Comparison of ENCODE assay signal across 8 mouse cellular contexts in genomic region chr2:131321192-131321591, GRCm38 (mm10). TPM values are rescaled to one million over a fixed set of nuclear protein-coding genes. Genes with fewer than 3 reads are reported as not detected.
A peak's percentile ranks its signal among the peaks of the same experiment; 100 is the strongest.
DNase-seq lines count a peak whose midpoint lies in the region; ATAC-seq and TF ChIP-seq lines count a peak whose summit lies in the region.
"Not testable (repeated sequence)": the region's sequence is repeated elsewhere in the genome, so short reads cannot be mapped to it uniquely, and the experiment has no call there.

No protein-coding gene starts in this region.

- not testable (repeated sequence) for H3K27ac ChIP-seq in heart, adult 2 months; midbrain, postnatal 0 days (ENCODE audit: low read depth, low read length)
- peak overlapping the region; percentile 49; the same call in 1 of the 2 replicates for H3K27ac ChIP-seq in liver, postnatal 0 days (ENCODE audit: low read depth)

- ATAC-seq in common myeloid progenitor, adult 5-6 weeks (replicated peaks; ENCODE audit: low read depth, poor library complexity, severe bottlenecking) = peak; percentile 94
- ATAC-seq in liver, postnatal 0 days = peak; percentile 47; the same call in 1 of the 2 replicates
- ATAC-seq in midbrain, postnatal 0 days (ENCODE audit: low FRiP score) = not testable (repeated sequence)

- not testable (repeated sequence) for TF ChIP-seq EP300 in heart, adult 2 months (IDR thresholded peaks at IDR 0.05; ENCODE audit: insufficient read depth, low read depth, low read length); liver, postnatal 0 days (IDR thresholded peaks at IDR 0.05; ENCODE audit: low read depth)

- intact Hi-C loops in heart, adult 2 months (cut with DNase I) = not testable (repeated sequence)

- TF ChIP-seq POLR2A in heart, adult 2 months (IDR thresholded peaks at IDR 0.05; ENCODE audit: insufficient read depth, low read depth, low read length) = not testable (repeated sequence)

- not testable (repeated sequence) for H3K36me3 ChIP-seq in heart, adult 2 months (ENCODE audit: control insufficient read depth, insufficient read depth, low read length); liver, postnatal 0 days (replicated peaks; ENCODE audit: insufficient read depth, low read length); midbrain, postnatal 0 days (ENCODE audit: insufficient read depth, low read length); splenic B cell, adult 2 months (ENCODE audit: control insufficient read depth, insufficient read depth, low read length, poor library complexity, severe bottlenecking)

- TF ChIP-seq CTCF in heart, adult 2 months (IDR thresholded peaks at IDR 0.05); liver, postnatal 0 days (IDR thresholded peaks at IDR 0.05; ENCODE audit: low read depth); midbrain, postnatal 0 days (IDR thresholded peaks at IDR 0.05): not testable (repeated sequence)

- DNase-seq in A20 (ENCODE audit: low read depth, low spot score) = peak; percentile 58
- DNase-seq in adrenal gland, postnatal 14 days = peak; percentile 59
- DNase-seq in heart, adult 2 months = peak; percentile 41 to 63
- DNase-seq in kidney, postnatal 14 days = peak; percentile 31
- not testable (repeated sequence) for DNase-seq in liver, postnatal 0 days
- DNase-seq in midbrain, postnatal 0 days (ENCODE audit: low spot score) = peak; percentile 24
- peak; percentile 27 for DNase-seq in splenic B cell, adult 2 months (ENCODE audit: low read depth, low spot score)

- 7% methylated on average over 3 of the region's 3 CpGs for WGBS in heart, adult 2 months
- WGBS in liver, postnatal 0 days (ENCODE audit: insufficient replicate concordance) = 18% methylated on average over 3 of the region's 3 CpGs
- WGBS in midbrain, postnatal 0 days = 66% methylated on average over 3 of the region's 3 CpGs

- not testable (repeated sequence) for H3K9me3 ChIP-seq in liver, postnatal 0 days (ENCODE audit: low read length); midbrain, postnatal 0 days (ENCODE audit: low read length)

- not testable (repeated sequence) for H3K9ac ChIP-seq in heart, adult 2 months (ENCODE audit: low read depth, low read length); liver, postnatal 0 days (replicated peaks); midbrain, postnatal 0 days (replicated peaks; ENCODE audit: low read length, poor library complexity, severe bottlenecking)

- not testable (repeated sequence) for H3K79me2 ChIP-seq in heart, adult 2 months (replicated peaks; ENCODE audit: control insufficient read depth, insufficient read depth, low read length)

- H3K4me1 ChIP-seq in heart, adult 2 months (ENCODE audit: control insufficient read depth, insufficient read depth, low read length); liver, postnatal 0 days (ENCODE audit: insufficient read depth); midbrain, postnatal 0 days (ENCODE audit: insufficient read depth, low read length): not testable (repeated sequence)

- H3K4me2 ChIP-seq in liver, postnatal 0 days (ENCODE audit: low read depth, low read length) = peak overlapping the region; percentile 36; the same call in 1 of the 2 replicates
- H3K4me2 ChIP-seq in midbrain, postnatal 0 days (ENCODE audit: low read depth, low read length, poor library complexity, severe bottlenecking) = not testable (repeated sequence)

- H3K27me3 ChIP-seq in heart, adult 2 months (ENCODE audit: control insufficient read depth, insufficient read depth, low read length); liver, postnatal 0 days (ENCODE audit: insufficient read depth, low read length); midbrain, postnatal 0 days (ENCODE audit: insufficient read depth, low read length); splenic B cell, adult 2 months (ENCODE audit: control insufficient read depth, insufficient read depth, low read length, poor library complexity, severe bottlenecking): not testable (repeated sequence)

- not testable (repeated sequence) for H3K4me3 ChIP-seq in heart, adult 2 months; liver, postnatal 0 days (ENCODE audit: low read depth, low read length); midbrain, postnatal 0 days (ENCODE audit: low read depth, low read length)

RNA-seq across cellular contexts. Expression of gene Rnf24, which starts 31.5 kb away (rescaled TPM):
- total RNA-seq in adrenal gland, postnatal 14 days (2021) = 6.6 and 10.2 TPM in 2 replicates
- 0.82 and 3.7 TPM in 2 replicates for total RNA-seq in common myeloid progenitor, adult 5-6 weeks (2017)
- total RNA-seq in heart, adult 2 months (2021) = 1 to 10 TPM; 2.9 to 3.9 TPM
- 2.7 and 3.5 TPM in 2 replicates for polyA plus RNA-seq in heart, adult 2 months (2012; rRNA removed)
- 0.50 and 0.94 TPM in 2 replicates for polyA plus RNA-seq in liver, postnatal 0 days (2015; fragmentation: Nextera tagmentation; extraction: Ambion mirVana)
- 26.3 and 29.4 TPM in 2 replicates for total RNA-seq in midbrain, postnatal 0 days (2014; rRNA removed)
- polyA plus RNA-seq in midbrain, postnatal 0 days (2015; fragmentation: Nextera tagmentation; extraction: Ambion mirVana) = 10.6 and 11.1 TPM in 2 replicates

RNA-seq across cellular contexts. Expression of gene Pank2, which starts 58.9 kb away (rescaled TPM):
- 56.5 and 58.5 TPM in 2 replicates for total RNA-seq in adrenal gland, postnatal 14 days (2021)
- total RNA-seq in common myeloid progenitor, adult 5-6 weeks (2017) = 57.3 and 72.4 TPM in 2 replicates
- total RNA-seq in heart, adult 2 months (2021) = 10 to 100 TPM; 20.7 to 25.4 TPM
- polyA plus RNA-seq in heart, adult 2 months (2012; rRNA removed) = 8.5 and 19.3 TPM in 2 replicates
- 17.2 and 21.3 TPM in 2 replicates for polyA plus RNA-seq in liver, postnatal 0 days (2015; fragmentation: Nextera tagmentation; extraction: Ambion mirVana)
- 36.7 and 41.8 TPM in 2 replicates for total RNA-seq in midbrain, postnatal 0 days (2014; rRNA removed)
- polyA plus RNA-seq in midbrain, postnatal 0 days (2015; fragmentation: Nextera tagmentation; extraction: Ambion mirVana) = 24.0 and 30.8 TPM in 2 replicates
